8 mouse cellular contexts compared by ENCODE assay signal in genomic region chr4:133200343-133200742, GRCm38 (mm10). TPM values are rescaled to one million over a fixed set of nuclear protein-coding genes. Genes with fewer than 3 reads are reported as not detected.
A peak's percentile ranks its signal among the peaks of the same experiment; 100 is the strongest.
DNase-seq lines count a peak whose midpoint lies in the region; ATAC-seq and TF ChIP-seq lines count a peak whose summit lies in the region.
"Had no signal": no experiment of that assay in that cellular context is flagged by ENCODE, and none has a peak within 500 bp of the region (broad histone marks: within the 10 kb centered on the region; RNA-seq: fewer than 3 reads in every experiment).

No protein-coding gene starts in this region.

- ATAC-seq in forebrain, embryonic 16.5 days = peak; percentile 24

- no peak for TF ChIP-seq POLR2A in ES-Bruce4 (IDR thresholded peaks at IDR 0.05; ENCODE audit: insufficient read depth, low read length)

- no peaks in the 10 kb centered on the region for H3K27me3 ChIP-seq in ES-Bruce4 (ENCODE audit: control insufficient read depth, insufficient read depth, low read length, poor library complexity, severe bottlenecking)
- H3K27me3 ChIP-seq in forebrain, embryonic 16.5 days (replicated peaks; ENCODE audit: control insufficient read depth, insufficient read depth, low read length) = no peaks in the 10 kb centered on the region

- DNase-seq in A20 (ENCODE audit: low read depth, low spot score) = peak; percentile 24
- peak; percentile 63 for DNase-seq in heart, postnatal 4 days
- DNase-seq in kidney, postnatal 4 days = peak; percentile 58 to 70
- peak; percentile 52 to 62 for DNase-seq in right cerebral cortex, adult 2 months (ENCODE audit: low spot score in 2 of 2)
- DNase-seq in embryo, embryonic 10.5 days (ENCODE audit: low spot score) = no peak

- TF ChIP-seq CTCF in ES-Bruce4 (IDR thresholded peaks at IDR 0.05; ENCODE audit: low read depth, low read length) = no peak

- peaks cover 2% of the 10 kb centered on the region for H3K4me1 ChIP-seq in ES-Bruce4 (ENCODE audit: control insufficient read depth, insufficient read depth, low read length)
- peaks cover 61% of the 10 kb centered on the region for H3K4me1 ChIP-seq in forebrain, embryonic 16.5 days (replicated peaks; ENCODE audit: control insufficient read depth, insufficient read depth, low read length)

- H3K4me3 ChIP-seq in ES-Bruce4 (ENCODE audit: low read depth, low read length) = peak overlapping the region; percentile 1
- no peak overlapping the region for H3K4me3 ChIP-seq in forebrain, embryonic 16.5 days (replicated peaks; ENCODE audit: low read length)
- H3K4me3 ChIP-seq: myocyte had no signal

- H3K27ac ChIP-seq in ES-Bruce4 (ENCODE audit: insufficient read depth, low read length) = no peak overlapping the region
- H3K27ac ChIP-seq in forebrain, embryonic 16.5 days (ENCODE audit: low read length) = peak overlapping the region; percentile 49

- H3K36me3 ChIP-seq in ES-Bruce4 (ENCODE audit: control insufficient read depth, insufficient read depth, low read length, poor library complexity, severe bottlenecking) = peaks cover 6% of the 10 kb centered on the region; the same call in 1 of the 2 replicates
- H3K36me3 ChIP-seq in forebrain, embryonic 16.5 days (ENCODE audit: control insufficient read depth, insufficient read depth) = peaks cover 5% of the 10 kb centered on the region; the same call in 1 of the 2 replicates

- peak overlapping the region; percentile 33 for H3K9ac ChIP-seq in ES-Bruce4 (ENCODE audit: low read depth, poor library complexity, severe bottlenecking)
- H3K9ac ChIP-seq in forebrain, embryonic 16.5 days (replicated peaks; ENCODE audit: low read depth, low read length) = peak overlapping the region; percentile 28; the same call in 1 of the 2 replicates

- no peaks in the 10 kb centered on the region for H3K9me3 ChIP-seq in ES-Bruce4 (replicated peaks; ENCODE audit: control insufficient read depth, insufficient read depth, low read length, poor library complexity, severe bottlenecking)
- no peaks in the 10 kb centered on the region for H3K9me3 ChIP-seq in forebrain, embryonic 16.5 days (ENCODE audit: control insufficient read depth, low read length)

- 0 out of 2 replicates have a peak overlapping the region, but pooled peaks have one; percentile 1 for H3K4me2 ChIP-seq in forebrain, embryonic 16.5 days (ENCODE audit: low read length)

- no peak for TF ChIP-seq EP300 in ES-Bruce4 (IDR thresholded peaks at IDR 0.05; ENCODE audit: insufficient read depth, low read depth, low read length)

- 28% methylated on average over 21 of the region's 21 CpGs for WGBS in forebrain, embryonic 16.5 days

RNA-seq across cellular contexts. Expression of gene Cd164l2, which starts 11.6 kb away (rescaled TPM):
- 9.6 and 12.4 TPM in 2 replicates for polyA plus RNA-seq in ES-Bruce4 (2011; ENCODE audit: insufficient read depth, insufficient read length, low read depth, missing spikeins)
- polyA plus RNA-seq in forebrain, embryonic 16.5 days (2015; fragmentation: Nextera tagmentation; extraction: Ambion mirVana) = 0.88 and 1.1 TPM in 2 replicates
- not detected for total RNA-seq in heart, postnatal 4 days (2021)

RNA-seq across cellular contexts. Expression of gene Gpr3, which starts 12.0 kb away (rescaled TPM):
- polyA plus RNA-seq in ES-Bruce4 (2011; ENCODE audit: insufficient read depth, insufficient read length, low read depth, missing spikeins) = 0.26 and 0.52 TPM in 2 replicates
- polyA plus RNA-seq in forebrain, embryonic 16.5 days (2015; fragmentation: Nextera tagmentation; extraction: Ambion mirVana) = 0.57 and 1.4 TPM in 2 replicates
- under 1 TPM; 0.20 to 0.45 TPM for total RNA-seq in heart, postnatal 4 days (2021)

RNA-seq across cellular contexts. Expression of gene Map3k6, which starts 40.3 kb away (rescaled TPM):
- 3.8 TPM in 2 replicates for polyA plus RNA-seq in ES-Bruce4 (2011; ENCODE audit: insufficient read depth, insufficient read length, low read depth, missing spikeins)
- polyA plus RNA-seq in forebrain, embryonic 16.5 days (2015; fragmentation: Nextera tagmentation; extraction: Ambion mirVana) = 2.1 and 2.3 TPM in 2 replicates
- total RNA-seq in heart, postnatal 4 days (2021) = 1 to 10 TPM; 6.3 to 6.8 TPM
